Mouse (Mus musculus) limb, embryonic 14.5 days (tissue): Measurements from ENCODE around the gene Il7r. TPM values are rescaled to one million over a fixed set of nuclear protein-coding genes. Genes with fewer than 3 reads are reported as not detected.

ENCODE experiments used
- ATAC-seq: fragments of 200-750 bp; cut with Nextera tagmentation; 2 replicates; pipeline ENCODE4 v1.8.0; 2017; ENCODE audit warnings: low read depth, moderate number of reproducible peaks, moderate TSS enrichment; ENCODE audit not compliant: low FRiP score
- DNase-seq: peaks from one replicate; pipeline ENCODE4 v3.0.0-alpha.2; 2015; ENCODE audit warnings: low spot score
- H3K27ac ChIP-seq: fragments of 300-500 bp; sonication (generic); replicated peaks from 2 replicates; pipeline ENCODE4 v1.5.1; 2014; ENCODE audit warnings: low read depth, mild to moderate bottlenecking, low read length, moderate library complexity, mixed read lengths
- H3K27me3 ChIP-seq: fragments of 300-500 bp; sonication (generic); 2 replicates; pipeline ENCODE4 v1.6.1; 2014; ENCODE audit warnings: low read length, mixed read lengths; ENCODE audit not compliant: control insufficient read depth, insufficient read depth
- H3K36me3 ChIP-seq: fragments of 300-500 bp; sonication (generic); 2 replicates; pipeline ENCODE4 v1.6.1; 2014; ENCODE audit warnings: mild to moderate bottlenecking, low read length, moderate library complexity, mixed read lengths; ENCODE audit not compliant: control insufficient read depth, insufficient read depth
- H3K4me1 ChIP-seq: fragments of 300-500 bp; sonication (generic); 2 replicates; pipeline ENCODE4 v1.6.1; 2014; ENCODE audit warnings: antibody characterized with exemption, low read length, mixed read lengths; ENCODE audit not compliant: control insufficient read depth, insufficient read depth
- H3K4me2 ChIP-seq: fragments of 300-500 bp; sonication (generic); replicated peaks from 2 replicates; pipeline ENCODE4 v1.6.1; 2014; ENCODE audit warnings: low read depth, mild to moderate bottlenecking, low read length, moderate library complexity; ENCODE audit not compliant: severe bottlenecking
- H3K4me3 ChIP-seq: fragments of 300-500 bp; sonication (generic); replicated peaks from 2 replicates; pipeline ENCODE4 v1.5.1; 2014; ENCODE audit warnings: low read length
- H3K9ac ChIP-seq: fragments of 300-500 bp; sonication (generic); 2 replicates; pipeline ENCODE4 v1.6.1; 2014; ENCODE audit warnings: mild to moderate bottlenecking, low read depth, low read length, moderate library complexity; ENCODE audit not compliant: severe bottlenecking
- H3K9me3 ChIP-seq: fragments of 300-500 bp; sonication (generic); 2 replicates; pipeline ENCODE4 v1.6.1; 2016; ENCODE audit warnings: low read length; ENCODE audit not compliant: control insufficient read depth
- POLR2A ChIP-seq: fragments of 200-500 bp; IDR thresholded peaks from 2 replicates; pipeline ENCODE4 v1.8.0; 2012; ENCODE audit warnings: inconsistent platforms, mild to moderate bottlenecking, moderate library complexity, borderline replicate concordance; ENCODE audit not compliant: insufficient read depth, insufficient read length; ENCODE audit errors: extremely low read depth
- WGBS: fragments of 180-500 bp; shearing (Covaris S2); extraction: QIAGEN DNeasy Blood & Tissue Kit; methylation state at CpG from one replicate; pipeline ENCODE4 v1.1.7; 2014; 5-methylcytosine and 5-hydroxymethylcytosine counted together
- polyA plus RNA-seq, 2 experiments: library from polyadenylated mRNA; depleted of rRNA in 1 of 2; stranded (reverse) in 1 of 2; unstranded in 1 of 2; fragments of >200 nt; fragmentation: Nextera tagmentation in 1 of 2; extraction: Ambion mirVana in 1 of 2; gene quantifications; 2 replicates each; pipeline versions ENCODE4 v1.2.1 to v1.2.3; 2012 to 2014

Il7r gene
- polyA plus RNA-seq, 2 experiments = 0.13 TPM; not detected in 1

DNA sequence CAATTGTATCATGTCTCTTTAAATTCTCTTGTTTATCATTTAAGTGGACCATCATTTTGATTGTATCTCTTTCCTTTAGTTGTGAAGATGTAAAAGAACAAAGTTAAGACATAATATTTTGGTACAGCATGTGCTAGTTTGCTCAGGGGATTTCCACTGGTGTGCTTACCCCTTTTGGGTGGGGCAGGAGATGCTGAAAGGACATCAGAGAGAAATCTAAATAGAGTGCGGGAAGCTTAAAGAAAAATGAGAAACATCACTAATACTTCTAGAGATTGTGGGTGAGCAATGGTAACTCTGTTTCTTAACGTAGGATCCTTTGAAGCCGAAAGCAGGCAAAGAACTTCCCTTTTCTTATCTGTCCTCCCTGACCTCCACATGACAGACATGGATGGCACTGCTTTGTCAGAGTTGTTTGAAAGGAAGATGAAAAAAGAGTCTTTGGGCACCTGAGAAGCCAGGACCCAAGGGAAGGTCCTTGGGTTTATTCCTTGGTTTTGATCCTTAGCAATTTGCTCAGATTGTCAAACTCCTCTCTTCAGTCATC is 3.5 kb upstream of the Il7r start:
- ATAC-seq = no peak
- Histone ChIP-seq H3K4me2 (no peak overlapping the region), H3K36me3 (no peaks in the 10 kb centered on the region), H3K27me3 (no peaks in the 10 kb centered on the region), H3K9me3 (no peaks in the 10 kb centered on the region), H3K4me3 (no peak overlapping the region), H3K9ac (no peak overlapping the region), H3K27ac (no peak overlapping the region), H3K4me1 (no peaks in the 10 kb centered on the region)
- TF ChIP-seq POLR2A = no peak
- no peak for DNase-seq
- 89% methylated on average over 3 of the region's 3 CpGs for WGBS

DNA sequence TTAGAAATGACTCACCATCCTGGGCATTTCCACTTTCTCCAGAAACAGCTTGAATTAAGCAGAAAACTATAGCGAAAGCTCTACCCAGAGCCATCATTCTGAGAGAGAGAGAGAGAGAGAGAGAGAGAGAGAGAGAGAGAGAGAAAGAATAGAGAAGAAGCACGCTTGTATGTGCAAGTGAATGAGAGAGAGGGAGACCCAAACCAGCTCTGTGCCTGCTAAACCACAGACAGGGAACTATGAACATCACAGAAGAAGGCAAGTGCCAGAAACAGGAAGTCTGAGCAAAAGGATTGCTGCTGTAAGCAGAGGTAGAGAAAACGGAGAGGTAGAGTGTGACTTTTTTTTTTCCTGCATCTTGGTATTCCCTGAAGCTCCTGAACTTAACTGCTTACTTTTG is 330 bp downstream of the Il7r start:
- Histone ChIP-seq H3K4me2 (no peak overlapping the region), H3K27me3 (no peaks in the 10 kb centered on the region), H3K9ac (no peak overlapping the region), H3K4me1 (no peaks in the 10 kb centered on the region), H3K4me3 (no peak overlapping the region), H3K36me3 (no peaks in the 10 kb centered on the region), H3K9me3 (no peaks in the 10 kb centered on the region), H3K27ac (no peak overlapping the region)
- TF ChIP-seq POLR2A = no peak
- DNase-seq = no peak
- WGBS = 71% methylated on average over 3 of the region's 3 CpGs
- ATAC-seq = no peak

DNA sequence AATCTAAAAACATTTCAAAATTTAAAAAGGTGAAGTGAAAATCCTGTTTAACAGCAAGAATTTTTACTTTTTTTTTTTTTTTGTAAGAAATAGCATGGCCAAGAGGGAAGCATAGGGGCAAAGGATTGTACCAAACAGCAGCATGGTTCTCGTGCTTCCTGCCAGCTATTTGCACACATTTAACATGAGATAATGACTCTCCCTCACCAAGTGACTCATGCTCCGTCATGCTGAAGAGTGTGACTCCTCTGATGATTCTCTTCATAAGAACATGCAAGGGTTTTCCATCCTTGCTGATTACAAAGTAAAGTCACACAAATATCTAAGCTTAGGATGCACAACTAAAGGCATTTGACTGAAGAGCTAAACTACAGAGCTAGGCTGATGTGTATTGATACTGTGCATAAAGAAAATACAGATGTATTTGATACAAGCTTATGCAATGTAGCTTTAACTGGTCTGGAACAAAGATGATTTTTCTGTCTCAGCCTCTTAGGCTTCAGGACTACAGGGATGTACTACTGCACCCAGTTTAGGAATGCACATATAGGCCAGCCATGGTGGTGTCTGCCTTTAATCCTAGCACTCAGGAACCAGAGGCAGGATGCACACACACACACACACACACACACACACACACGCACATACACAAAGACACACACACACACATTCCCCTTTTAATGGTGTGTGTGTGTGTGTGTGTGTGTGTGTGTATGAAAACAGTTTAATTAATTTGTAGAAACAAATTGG is 1.6 kb downstream of the Il7r start:
- no peak for DNase-seq
- no peak overlapping the region for H3K4me3 ChIP-seq
- H3K36me3 ChIP-seq = no peaks in the 10 kb centered on the region
- H3K9ac ChIP-seq = no peak overlapping the region
- no peak overlapping the region for H3K4me2 ChIP-seq
- TF ChIP-seq POLR2A = no peak
- no peak overlapping the region for H3K27ac ChIP-seq
- no peaks in the 10 kb centered on the region for H3K27me3 ChIP-seq
- H3K9me3 ChIP-seq = no peaks in the 10 kb centered on the region
- WGBS = 76% methylated on average over 3 of the region's 3 CpGs
- H3K4me1 ChIP-seq = no peaks in the 10 kb centered on the region
- no peak for ATAC-seq

DNA sequence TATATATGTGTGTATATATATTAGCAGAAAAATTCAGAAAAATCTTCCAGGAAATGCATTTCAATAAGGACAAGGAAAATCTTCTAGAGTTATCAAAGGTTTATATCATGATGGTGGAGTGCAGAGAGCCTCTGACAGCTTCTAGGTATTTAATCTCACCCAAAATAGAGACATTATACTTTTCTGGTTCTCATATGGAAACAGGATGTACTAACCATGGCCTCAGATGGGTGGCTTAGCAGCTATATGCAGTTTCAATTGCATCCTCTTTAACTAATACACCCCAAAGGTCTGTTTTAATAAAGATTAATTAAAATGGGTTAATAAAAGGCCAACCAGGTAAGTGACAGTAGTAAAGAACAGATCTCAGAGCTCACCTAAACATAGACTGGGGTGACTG is 3.6 kb downstream of the Il7r start:
- H3K9me3 ChIP-seq = no peaks in the 10 kb centered on the region
- H3K4me2 ChIP-seq = no peak overlapping the region
- H3K36me3 ChIP-seq = no peaks in the 10 kb centered on the region
- ATAC-seq = no peak
- H3K4me1 ChIP-seq = no peaks in the 10 kb centered on the region
- no peak overlapping the region for H3K27ac ChIP-seq
- no peak for TF ChIP-seq POLR2A
- H3K9ac ChIP-seq = no peak overlapping the region
- H3K4me3 ChIP-seq = no peak overlapping the region
- H3K27me3 ChIP-seq = no peaks in the 10 kb centered on the region
- DNase-seq = no peak

DNA sequence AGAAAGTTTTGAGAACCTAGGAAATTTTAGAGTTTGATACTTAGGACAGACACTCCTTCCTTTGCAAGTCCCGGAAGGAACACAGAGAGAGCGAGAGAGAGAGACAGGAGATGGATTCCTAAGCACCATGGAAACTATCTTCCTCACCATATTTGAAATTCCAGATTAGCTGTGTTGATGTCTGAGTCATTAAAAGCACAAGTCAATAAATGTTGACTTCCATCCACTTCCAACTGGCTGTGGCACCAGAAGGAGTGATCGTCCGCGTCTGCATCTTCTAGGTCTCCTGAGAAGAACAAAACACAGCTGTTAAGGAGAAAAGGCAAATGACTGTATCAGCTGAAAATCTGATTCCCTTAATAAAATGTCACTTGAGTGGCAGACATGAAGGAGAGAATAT is 5.1 kb downstream of the Il7r start:
- TF ChIP-seq POLR2A = no peak

More for the DNA sequence above, 5.1 kb downstream of the Il7r start:
- Histone ChIP-seq H3K27me3 (no peaks in the 10 kb centered on the region), H3K4me3 (no peak overlapping the region), H3K4me1 (no peaks in the 10 kb centered on the region), H3K27ac (no peak overlapping the region), H3K36me3 (no peaks in the 10 kb centered on the region), H3K9ac (no peak overlapping the region), H3K4me2 (no peak overlapping the region), H3K9me3 (no peaks in the 10 kb centered on the region)
- no peak for DNase-seq
- WGBS = 85% methylated on average over 5 of the region's 5 CpGs
- ATAC-seq = no peak
